Mouse (Mus musculus): ENCODE measurements around the gene Hvcn1.

The Hvcn1 gene

GRCm38 (mm10) chr5:122234319-122235195, 28.0 kb downstream of the Hvcn1 start:
- DNase-seq (ENCODE audit: low read depth, low spot score), result no peak

GRCm38 (mm10) chr5:122235196-122235836, 28.7 kb downstream of the Hvcn1 start:
- no peak for DNase-seq (ENCODE audit: low read depth, low spot score)

GRCm38 (mm10) chr5:122237200-122237599, 30.6 kb downstream of the Hvcn1 start:
- no peak for DNase-seq (ENCODE audit: low read depth, low spot score)

GRCm38 (mm10) chr5:122239618-122240017, 33.0 kb downstream of the Hvcn1 start:
- no peak for DNase-seq (ENCODE audit: low read depth, low spot score)

GRCm38 (mm10) chr5:122240521-122240920, 33.9 kb downstream of the Hvcn1 start:
- no peak for DNase-seq (ENCODE audit: low read depth, low spot score)

- DNase-seq (ENCODE audit: low read depth, low spot score), result no peak
These were observed 34.4 kb downstream of the Hvcn1 start for GRCm38 (mm10) chr5:122240989-122241388.

- DNase-seq (ENCODE audit: low read depth, low spot score), result no peak
These were observed 36.0 kb downstream of the Hvcn1 start for GRCm38 (mm10) chr5:122242521-122243123.

GRCm38 (mm10) chr5:122243781-122244523, 37.3 kb downstream of the Hvcn1 start:
- no peak for DNase-seq (ENCODE audit: low read depth, low spot score)

GRCm38 (mm10) chr5:122245186-122245585, 38.6 kb downstream of the Hvcn1 start:
- no peak for DNase-seq (ENCODE audit: low read depth, low spot score)

- DNase-seq (ENCODE audit: low read depth, low spot score), result no peak
These were observed 40.1 kb downstream of the Hvcn1 start for GRCm38 (mm10) chr5:122246547-122247167.

GRCm38 (mm10) chr5:122247529-122247928, 40.9 kb downstream of the Hvcn1 start:
- DNase-seq (ENCODE audit: low read depth, low spot score), result no peak

GRCm38 (mm10) chr5:122247934-122248333, 41.3 kb downstream of the Hvcn1 start:
- no peak for DNase-seq (ENCODE audit: low read depth, low spot score)

GRCm38 (mm10) chr5:122249281-122249680, 42.7 kb downstream of the Hvcn1 start:
- DNase-seq (ENCODE audit: low read depth, low spot score), result no peak

GRCm38 (mm10) chr5:122251895-122252606, 45.4 kb downstream of the Hvcn1 start:
- no peak for DNase-seq (ENCODE audit: low read depth, low spot score)

- DNase-seq (ENCODE audit: low read depth, low spot score), result no peak
These were observed 51.6 kb downstream of the Hvcn1 start for GRCm38 (mm10) chr5:122258027-122258741.

GRCm38 (mm10) chr5:122262104-122262503, 55.5 kb downstream of the Hvcn1 start:
- no peak for DNase-seq (ENCODE audit: low read depth, low spot score)

GRCm38 (mm10) chr5:122263933-122264905, 57.6 kb downstream of the Hvcn1 start, which contains the start of gene Tctn1:
Gene Tctn1 (minus strand): TSS chr5:122264460.
- peak; percentile 85 for DNase-seq (ENCODE audit: low read depth, low spot score)

GRCm38 (mm10) chr5:122265187-122265586, 58.6 kb downstream of the Hvcn1 start:
- DNase-seq (ENCODE audit: low read depth, low spot score), result no peak

- no peak for DNase-seq (ENCODE audit: low read depth, low spot score)
These were observed 59.3 kb downstream of the Hvcn1 start for GRCm38 (mm10) chr5:122265942-122266341.

Data from retina, adult 2 months (tissue).